Mouse (Mus musculus): ENCODE data around the gene Tmem131. TPM values are rescaled to one million over a fixed set of nuclear protein-coding genes. Genes with fewer than 3 reads are reported as not detected.

Tmem131 gene
- polyA plus RNA-seq, 1 experiment = 18.8 TPM

DNA sequence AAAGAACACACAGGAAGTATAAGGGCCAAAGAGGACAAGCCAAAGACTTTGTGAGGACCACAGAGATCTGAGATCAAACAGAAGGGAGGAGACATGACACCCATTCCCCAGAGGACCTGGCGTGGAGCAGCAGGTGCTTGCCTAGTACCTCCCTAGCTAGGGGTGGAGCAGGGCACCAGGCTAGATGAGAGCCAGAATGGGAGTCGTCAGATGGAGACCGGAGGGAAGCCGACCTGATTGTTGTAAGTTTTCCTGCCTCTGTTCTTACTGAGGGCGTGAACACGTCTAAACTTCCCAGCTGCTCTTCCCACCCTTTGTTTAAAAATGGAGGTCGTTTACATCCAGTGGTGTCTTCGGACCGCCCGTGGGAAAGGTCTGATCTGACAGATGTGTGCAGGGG lies 176.1 kb downstream of the Tmem131 start:
- Histone ChIP-seq H3K27ac (ENCODE audit: control insufficient read depth, insufficient read depth, low read depth, low read length) (no peak overlapping the region), H3K27me3 (ENCODE audit: control insufficient read depth, insufficient read depth, low read length) (no peaks in the 10 kb centered on the region), H3K4me1 (ENCODE audit: control insufficient read depth, insufficient read depth, low read length) (peaks cover 3% of the 10 kb centered on the region; the same call in 1 of the 2 replicates), H3K36me3 (ENCODE audit: control insufficient read depth, insufficient read depth, low read length) (no peaks in the 10 kb centered on the region), H3K4me3 (ENCODE audit: control insufficient read depth, low read depth, low read length) (no peak overlapping the region)
- no peak for TF ChIP-seq CTCF (IDR thresholded peaks at IDR 0.05; ENCODE audit: control insufficient read depth, insufficient read depth, insufficient replicate concordance, low read depth, low read length)
- no peak for TF ChIP-seq POLR2A (IDR thresholded peaks at IDR 0.05; ENCODE audit: control insufficient read depth, low read depth, low read length)

DNA sequence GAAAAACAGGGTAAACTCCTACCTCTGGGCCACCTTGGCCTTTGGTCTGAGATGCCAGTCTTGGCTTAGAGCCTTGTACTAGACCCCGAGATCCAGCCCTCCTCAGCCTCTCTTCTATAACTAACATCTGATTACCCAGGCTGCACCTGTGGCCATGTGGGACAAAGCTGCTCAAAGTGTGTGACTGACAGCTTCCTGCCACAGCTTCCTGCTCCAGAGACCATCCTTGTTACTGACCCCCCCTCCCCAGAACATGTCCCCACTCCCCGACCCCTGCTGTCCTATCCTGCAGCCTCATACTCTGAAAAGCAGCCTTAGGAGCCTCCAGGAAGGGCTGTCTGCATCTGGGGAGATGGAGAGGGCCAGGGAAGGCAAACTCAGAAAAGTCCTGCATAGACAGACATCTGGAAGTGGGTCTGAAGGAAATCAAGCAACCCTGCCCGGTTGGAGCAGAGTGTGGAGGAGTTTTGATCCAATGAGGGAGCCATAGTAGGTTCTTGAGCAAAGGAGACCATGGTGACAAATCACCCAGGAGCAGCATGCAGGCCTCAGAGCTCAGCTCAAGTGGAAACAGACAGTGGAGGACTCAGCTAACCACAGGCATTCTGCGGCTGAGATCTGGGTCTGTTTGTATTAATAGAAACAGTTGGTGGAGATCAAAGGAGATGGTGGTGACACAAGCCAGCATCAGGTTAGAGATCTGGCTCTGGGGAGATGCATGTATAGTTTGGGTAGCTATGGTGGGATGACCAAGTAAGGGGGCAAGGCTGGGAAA lies 176.8 kb downstream of the Tmem131 start:
- TF ChIP-seq POLR2A (IDR thresholded peaks at IDR 0.05; ENCODE audit: control insufficient read depth, low read depth, low read length) (no peak), CTCF (IDR thresholded peaks at IDR 0.05; ENCODE audit: control insufficient read depth, insufficient read depth, insufficient replicate concordance, low read depth, low read length) (no peak)
- no peaks in the 10 kb centered on the region for H3K36me3 ChIP-seq (ENCODE audit: control insufficient read depth, insufficient read depth, low read length)
- no peaks in the 10 kb centered on the region for H3K27me3 ChIP-seq (ENCODE audit: control insufficient read depth, insufficient read depth, low read length)
- no peak overlapping the region for H3K4me3 ChIP-seq (ENCODE audit: control insufficient read depth, low read depth, low read length)
- H3K4me1 ChIP-seq (ENCODE audit: control insufficient read depth, insufficient read depth, low read length) = peaks cover under 1% of the 10 kb centered on the region; the same call in 1 of the 2 replicates
- no peak overlapping the region for H3K27ac ChIP-seq (ENCODE audit: control insufficient read depth, insufficient read depth, low read depth, low read length)

DNA sequence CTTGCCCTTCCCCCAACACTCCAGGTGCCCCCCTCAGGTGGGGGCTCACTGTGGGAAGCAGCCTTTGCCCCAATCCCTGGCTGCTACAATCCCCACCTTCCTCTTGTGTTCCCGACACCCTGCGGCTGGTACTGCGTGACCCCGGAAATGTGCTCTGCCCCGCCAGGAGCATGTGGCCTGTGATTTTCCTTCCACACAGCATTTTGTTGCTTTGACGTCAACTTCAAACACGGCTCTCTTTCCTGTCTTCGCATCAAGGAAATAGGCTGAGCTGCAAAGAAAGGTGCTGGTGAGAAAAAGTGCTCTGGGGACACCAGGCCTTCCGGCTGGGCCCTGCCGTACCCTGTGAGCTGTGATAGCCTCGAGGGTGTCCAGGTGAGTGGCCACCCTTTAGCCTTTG lies 181.9 kb downstream of the Tmem131 start, which contains the start of gene Zap70:
Zap70 (plus strand) TSS at position 231 of the 400 bp plus-strand sequence.
- Histone ChIP-seq H3K27me3 (ENCODE audit: control insufficient read depth, insufficient read depth, low read length) (no peaks in the 10 kb centered on the region), H3K27ac (ENCODE audit: control insufficient read depth, insufficient read depth, low read depth, low read length) (no peak within 1 kb of the TSS), H3K36me3 (ENCODE audit: control insufficient read depth, insufficient read depth, low read length) (no peaks in the 10 kb centered on the region), H3K4me3 (ENCODE audit: control insufficient read depth, low read depth, low read length) (peak within 1 kb of the TSS; percentile 4; the same call in 1 of the 2 replicates), H3K4me1 (ENCODE audit: control insufficient read depth, insufficient read depth, low read length) (peaks cover 4% of the 10 kb centered on the region)
- TF ChIP-seq CTCF (IDR thresholded peaks at IDR 0.05; ENCODE audit: control insufficient read depth, insufficient read depth, insufficient replicate concordance, low read depth, low read length) = no peak
- TF ChIP-seq POLR2A (IDR thresholded peaks at IDR 0.05; ENCODE audit: control insufficient read depth, low read depth, low read length) = no peak

DNA sequence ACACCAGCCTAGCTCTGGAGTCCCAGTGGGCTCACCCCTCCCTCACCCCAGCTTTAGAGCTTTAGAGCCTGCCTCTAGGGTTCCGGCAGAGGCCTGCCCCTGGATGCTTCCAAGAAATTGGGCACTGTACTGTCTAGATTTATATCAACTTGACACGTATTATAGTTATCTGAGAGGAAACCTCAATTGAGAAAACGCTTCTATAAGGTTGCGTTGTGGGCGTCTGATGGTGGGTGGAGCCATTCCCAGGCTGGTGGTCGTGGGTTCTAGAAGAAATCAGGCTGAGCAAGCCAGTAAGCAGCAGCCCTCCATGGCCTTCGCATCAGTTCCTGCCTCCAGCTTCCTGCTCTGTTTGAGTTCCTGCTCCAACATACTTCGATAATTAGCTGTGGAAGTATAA lies 182.4 kb downstream of the Tmem131 start:
- Histone ChIP-seq H3K4me1 (ENCODE audit: control insufficient read depth, insufficient read depth, low read length) (peaks cover 4% of the 10 kb centered on the region), H3K27me3 (ENCODE audit: control insufficient read depth, insufficient read depth, low read length) (no peaks in the 10 kb centered on the region), H3K36me3 (ENCODE audit: control insufficient read depth, insufficient read depth, low read length) (no peaks in the 10 kb centered on the region), H3K27ac (ENCODE audit: control insufficient read depth, insufficient read depth, low read depth, low read length) (no peak overlapping the region), H3K4me3 (ENCODE audit: control insufficient read depth, low read depth, low read length) (peak overlapping the region; percentile 4; the same call in 1 of the 2 replicates)
- TF ChIP-seq POLR2A (IDR thresholded peaks at IDR 0.05; ENCODE audit: control insufficient read depth, low read depth, low read length) (no peak), CTCF (IDR thresholded peaks at IDR 0.05; ENCODE audit: control insufficient read depth, insufficient read depth, insufficient replicate concordance, low read depth, low read length) (no peak)

DNA sequence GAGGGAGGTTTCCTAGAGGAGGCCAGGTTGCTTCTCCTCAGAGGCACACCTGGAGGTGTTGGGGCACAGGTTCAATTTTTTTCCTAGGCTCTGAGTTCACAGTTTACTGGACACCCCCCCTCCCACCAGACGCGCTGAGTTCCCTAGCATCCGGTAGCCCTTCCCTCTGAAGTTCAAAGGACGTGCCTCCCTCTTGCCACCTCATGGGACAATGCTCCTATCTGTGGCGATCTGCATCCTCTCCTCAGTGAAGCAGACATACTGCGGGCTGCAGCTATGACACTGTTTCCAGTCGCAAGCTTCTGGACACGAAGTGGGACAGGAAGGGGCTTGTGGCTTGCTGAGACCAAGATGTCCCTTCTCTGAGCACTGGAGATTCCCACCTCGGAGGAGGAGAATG lies 183.1 kb downstream of the Tmem131 start:
- peaks cover 4% of the 10 kb centered on the region for H3K4me1 ChIP-seq (ENCODE audit: control insufficient read depth, insufficient read depth, low read length)
- H3K36me3 ChIP-seq (ENCODE audit: control insufficient read depth, insufficient read depth, low read length) = no peaks in the 10 kb centered on the region
- no peak for TF ChIP-seq CTCF (IDR thresholded peaks at IDR 0.05; ENCODE audit: control insufficient read depth, insufficient read depth, insufficient replicate concordance, low read depth, low read length)
- no peak for TF ChIP-seq POLR2A (IDR thresholded peaks at IDR 0.05; ENCODE audit: control insufficient read depth, low read depth, low read length)
- no peaks in the 10 kb centered on the region for H3K27me3 ChIP-seq (ENCODE audit: control insufficient read depth, insufficient read depth, low read length)
- no peak overlapping the region for H3K27ac ChIP-seq (ENCODE audit: control insufficient read depth, insufficient read depth, low read depth, low read length)
- no peak overlapping the region for H3K4me3 ChIP-seq (ENCODE audit: control insufficient read depth, low read depth, low read length)

DNA sequence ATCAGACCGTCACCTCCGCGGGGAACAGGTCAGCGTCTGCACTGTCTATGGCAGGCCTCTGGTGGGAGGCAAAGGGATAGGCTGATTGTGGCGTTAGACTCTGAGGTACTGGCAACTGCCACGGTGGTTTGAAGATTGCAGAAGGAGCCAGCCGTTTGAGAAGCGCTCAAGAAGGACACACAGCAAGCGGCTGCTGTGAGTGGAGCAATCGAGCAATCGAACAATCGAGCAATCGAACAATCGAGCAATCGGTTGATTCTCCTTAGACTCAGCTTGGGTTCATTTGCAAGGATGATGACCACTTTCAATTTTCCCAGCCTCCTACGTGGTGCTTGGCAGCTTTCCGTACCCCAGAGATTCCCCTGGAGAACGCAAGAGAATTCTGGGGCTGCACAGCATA lies 184.4 kb downstream of the Tmem131 start:
- no peak overlapping the region for H3K27ac ChIP-seq (ENCODE audit: control insufficient read depth, insufficient read depth, low read depth, low read length)
- H3K36me3 ChIP-seq (ENCODE audit: control insufficient read depth, insufficient read depth, low read length) = no peaks in the 10 kb centered on the region
- peaks cover 4% of the 10 kb centered on the region for H3K4me1 ChIP-seq (ENCODE audit: control insufficient read depth, insufficient read depth, low read length)
- TF ChIP-seq POLR2A (IDR thresholded peaks at IDR 0.05; ENCODE audit: control insufficient read depth, low read depth, low read length) (no peak), CTCF (IDR thresholded peaks at IDR 0.05; ENCODE audit: control insufficient read depth, insufficient read depth, insufficient replicate concordance, low read depth, low read length) (no peak)
- H3K4me3 ChIP-seq (ENCODE audit: control insufficient read depth, low read depth, low read length) = peak overlapping the region; percentile 54
- H3K27me3 ChIP-seq (ENCODE audit: control insufficient read depth, insufficient read depth, low read length) = no peaks in the 10 kb centered on the region

DNA sequence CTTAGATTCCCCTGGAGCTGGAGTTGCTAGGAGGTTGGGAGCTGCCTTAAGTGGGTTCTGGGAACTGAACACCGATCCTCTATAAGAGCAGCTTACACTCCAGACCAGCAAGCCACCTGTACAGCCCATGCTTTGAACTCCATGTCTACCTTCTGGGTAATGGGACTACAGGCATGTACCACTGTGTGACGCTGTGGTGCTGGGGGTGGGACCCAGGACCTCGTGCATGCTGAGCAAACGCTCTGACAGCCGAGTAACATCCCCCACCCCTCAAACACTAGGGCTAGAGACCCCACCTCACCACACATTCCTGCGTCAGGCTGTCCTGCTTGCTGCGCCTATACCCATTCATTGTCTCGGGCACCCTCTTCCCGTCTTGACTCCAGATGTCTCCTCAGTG lies 184.9 kb downstream of the Tmem131 start:
- Histone ChIP-seq H3K4me1 (ENCODE audit: control insufficient read depth, insufficient read depth, low read length) (peaks cover 4% of the 10 kb centered on the region), H3K27me3 (ENCODE audit: control insufficient read depth, insufficient read depth, low read length) (no peaks in the 10 kb centered on the region), H3K36me3 (ENCODE audit: control insufficient read depth, insufficient read depth, low read length) (no peaks in the 10 kb centered on the region), H3K4me3 (ENCODE audit: control insufficient read depth, low read depth, low read length) (no peak overlapping the region; the same call in 1 of the 2 replicates), H3K27ac (ENCODE audit: control insufficient read depth, insufficient read depth, low read depth, low read length) (no peak overlapping the region)
- TF ChIP-seq POLR2A (IDR thresholded peaks at IDR 0.05; ENCODE audit: control insufficient read depth, low read depth, low read length) = no peak
- TF ChIP-seq CTCF (IDR thresholded peaks at IDR 0.05; ENCODE audit: control insufficient read depth, insufficient read depth, insufficient replicate concordance, low read depth, low read length) = no peak
